Mouse (Mus musculus) cerebellum, postnatal 10 days (tissue): ENCODE results near the gene Pthlh.
"Not testable (repeated sequence)": the region's sequence is repeated elsewhere in the genome, so short reads cannot be mapped to it uniquely, and the experiment has no call there.

Source experiments
- DNase-seq, 2 experiments: peaks; one replicate each; pipeline ENCODE4 v3.0.0; 2021; ENCODE audit warnings: mixed read lengths in 2 of 2

Pthlh gene

GRCm38 (mm10) chr6:147263587-147264565, at the start of gene Pthlh:
TSS of gene Pthlh (minus strand) at chr6:147264183.
- peak; percentile 52 to 69 for DNase-seq

- DNase-seq, result no peak
Measured at GRCm38 (mm10) chr6:147313331-147313730, 49.3 kb upstream of the Pthlh start.

- DNase-seq, result no peak
Measured at GRCm38 (mm10) chr6:147310435-147310978, 46.5 kb upstream of the Pthlh start.

DNA sequence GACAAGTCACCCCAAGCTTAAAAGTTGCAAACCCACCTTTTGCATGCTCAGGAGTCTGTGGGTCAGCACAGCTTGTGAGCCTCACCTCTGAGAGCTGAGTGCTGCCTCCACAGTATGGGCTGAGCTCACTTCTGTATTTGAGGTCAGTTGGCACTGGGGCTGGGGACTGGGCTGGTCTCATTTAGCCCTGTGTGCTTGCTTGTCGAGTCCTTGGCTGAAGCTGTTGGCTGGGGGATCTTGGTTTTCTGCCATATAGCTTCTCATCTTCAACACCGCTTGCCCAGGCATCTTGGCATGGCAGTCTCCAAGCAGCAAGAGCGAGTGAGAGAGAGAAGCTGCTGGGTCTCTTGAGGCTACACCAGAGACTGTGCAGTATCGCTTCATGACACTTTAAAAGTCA, 46.1 kb upstream of the Pthlh start:
- peak; percentile 85 to 86 for DNase-seq

GRCm38 (mm10) chr6:147304236-147304635, 40.3 kb upstream of the Pthlh start:
- not testable (repeated sequence) for DNase-seq

- DNase-seq, result no peak
Measured at GRCm38 (mm10) chr6:147299607-147300006, 35.6 kb upstream of the Pthlh start.

DNA sequence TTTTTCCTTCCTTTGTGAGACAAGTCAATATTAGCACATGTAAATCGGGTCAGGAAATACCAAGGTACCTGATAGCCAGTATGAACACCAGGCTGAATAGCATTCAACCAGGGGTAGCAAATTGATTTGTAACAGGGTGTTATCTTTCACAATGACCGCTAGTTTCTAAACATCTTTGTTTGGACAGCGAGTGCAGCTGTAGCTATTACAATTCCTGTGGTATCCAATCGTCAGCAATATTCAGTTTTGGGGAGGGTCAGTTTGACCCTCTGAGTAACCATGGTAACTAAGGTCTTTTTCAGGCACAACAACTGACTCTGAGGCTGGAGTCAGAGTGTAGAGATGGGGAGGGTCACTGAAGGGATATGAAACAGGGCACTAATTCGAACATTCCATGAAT, 15.3 kb upstream of the Pthlh start:
- no peak for DNase-seq

DNA sequence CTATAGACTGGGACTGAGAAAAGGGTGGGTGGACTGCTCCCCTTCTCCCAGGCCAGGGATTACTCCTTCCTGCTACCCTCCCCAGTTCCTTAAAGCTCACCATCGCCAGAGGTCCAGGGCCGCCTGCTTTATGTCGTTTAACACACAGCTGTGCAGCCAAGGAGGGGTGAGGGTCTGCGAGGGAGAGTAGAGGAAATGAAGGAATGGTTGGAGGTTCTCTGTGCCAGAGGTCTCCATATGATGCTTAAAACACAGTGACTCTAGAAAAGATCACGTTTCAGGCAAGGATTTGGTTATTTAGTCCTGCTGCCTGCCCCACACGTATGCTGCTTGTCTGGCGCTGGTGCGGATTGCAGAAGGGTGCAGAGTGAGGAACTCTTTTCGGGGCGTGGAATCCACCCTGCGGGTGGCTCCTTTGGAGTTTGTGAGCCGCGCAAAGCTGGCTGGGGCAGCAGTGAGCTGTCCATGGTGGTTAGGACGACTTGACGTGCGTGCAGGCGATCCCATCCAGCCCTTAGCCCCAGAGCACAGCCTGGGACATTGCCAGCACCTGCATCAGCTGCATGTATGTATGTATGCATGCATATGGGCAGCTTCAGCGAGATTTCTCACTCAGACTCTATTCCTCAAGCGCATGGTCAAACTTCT, 4.3 kb upstream of the Pthlh start:
- DNase-seq, result no peak

GRCm38 (mm10) chr6:147266466-147266865, 2.5 kb upstream of the Pthlh start:
- DNase-seq, result no peak

DNA sequence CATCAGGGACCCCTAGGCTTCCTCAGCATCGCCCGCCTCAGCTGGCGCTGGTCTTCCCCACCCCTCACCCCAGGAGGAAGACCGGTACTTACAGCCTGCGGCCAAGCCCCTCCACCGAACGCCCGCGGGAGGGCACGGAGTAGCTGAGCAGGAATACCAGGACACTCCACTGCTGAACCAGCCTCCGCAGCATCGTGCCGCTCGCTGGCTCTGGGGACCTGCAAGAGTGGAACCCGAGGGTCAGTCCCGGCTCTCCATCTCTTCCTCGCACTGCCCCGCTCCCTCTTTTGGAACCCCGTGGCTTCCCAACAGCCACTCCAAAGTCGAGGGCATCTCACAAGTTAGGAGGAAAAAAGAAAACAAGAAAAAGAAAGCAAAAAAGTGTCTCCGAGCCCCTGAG, 805 bp downstream of the Pthlh start:
- DNase-seq, result peak; percentile 29 to 43

DNA sequence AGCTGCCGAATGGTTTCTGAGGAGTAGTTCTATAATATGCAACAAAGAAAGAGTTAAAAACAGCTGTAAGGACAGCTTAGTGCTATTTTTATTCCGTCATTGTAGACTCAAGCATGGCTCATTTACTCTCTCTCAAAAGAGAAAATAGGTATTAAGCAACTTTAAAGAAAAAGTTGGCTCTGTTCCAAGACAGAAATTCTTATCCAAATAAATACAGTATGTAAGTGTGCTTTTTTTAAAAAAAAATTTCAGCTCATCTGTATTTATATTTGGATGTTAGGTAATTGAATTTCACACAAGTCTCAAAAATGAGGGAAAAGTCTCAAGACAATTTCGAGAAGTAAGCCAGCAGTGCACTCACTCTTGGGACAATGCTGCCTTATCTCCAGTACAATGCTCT, 2.4 kb downstream of the Pthlh start:
- DNase-seq, result no peak

- no peak for DNase-seq
Measured at GRCm38 (mm10) chr6:147260766-147261165, 3.2 kb downstream of the Pthlh start.

DNA sequence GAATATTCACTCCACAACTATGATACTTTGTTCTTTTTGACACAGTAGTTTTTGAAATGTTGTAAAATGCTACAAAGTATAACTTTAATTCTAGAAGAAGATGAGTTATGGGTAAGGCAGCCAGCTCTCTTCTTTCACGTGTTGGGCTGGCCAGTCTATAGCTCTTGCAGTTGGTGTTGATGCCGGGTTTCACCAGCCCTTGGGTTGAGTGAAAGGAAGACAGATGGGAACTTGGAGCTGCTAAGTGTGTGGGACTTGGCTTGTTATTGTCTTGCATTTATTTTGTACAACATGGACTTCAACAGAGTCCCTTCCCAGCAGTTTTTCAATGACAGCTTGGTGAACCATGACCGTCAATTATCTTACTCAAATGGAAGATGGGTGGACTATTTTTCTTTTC, 16.2 kb downstream of the Pthlh start:
- DNase-seq, result no peak

DNA sequence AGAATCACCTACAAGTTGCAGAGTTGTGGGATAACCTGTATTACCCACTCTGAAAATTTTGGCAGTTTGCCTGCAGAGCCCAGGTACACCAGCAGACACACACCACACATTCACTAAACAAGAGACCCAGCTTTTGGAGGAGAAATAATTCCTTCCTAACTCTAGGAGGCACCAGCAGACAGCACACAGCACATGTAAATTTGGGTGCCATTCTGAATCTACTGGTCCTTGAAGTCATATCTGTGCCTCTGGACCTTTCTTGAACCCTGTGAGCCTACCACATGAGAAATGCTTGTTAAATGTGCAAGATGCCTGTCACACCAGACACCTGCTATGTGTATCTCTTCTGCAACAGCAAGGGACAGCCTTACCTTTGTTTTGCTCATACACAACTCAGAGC, 19.7 kb downstream of the Pthlh start:
- DNase-seq, result no peak

DNA sequence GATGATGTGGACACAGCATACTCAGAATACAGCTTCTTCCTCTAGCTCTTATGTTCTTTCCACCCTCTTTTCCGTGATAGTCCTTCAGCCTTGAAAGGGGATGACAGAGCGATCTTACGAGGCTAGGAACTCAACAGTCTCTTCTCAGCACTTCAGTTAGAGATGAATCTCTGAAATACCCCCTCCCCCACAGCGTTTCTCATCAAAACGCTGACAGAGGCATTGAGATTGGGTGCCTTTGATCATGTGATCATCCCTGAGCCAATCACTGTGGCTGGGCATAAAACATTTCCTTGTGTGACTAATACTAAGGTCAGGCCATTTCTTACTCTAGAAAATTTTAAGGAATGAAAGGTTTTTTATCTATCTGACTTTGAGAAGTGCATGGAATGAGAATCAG, 20.3 kb downstream of the Pthlh start:
- DNase-seq, result peak; percentile 31 to 40

DNA sequence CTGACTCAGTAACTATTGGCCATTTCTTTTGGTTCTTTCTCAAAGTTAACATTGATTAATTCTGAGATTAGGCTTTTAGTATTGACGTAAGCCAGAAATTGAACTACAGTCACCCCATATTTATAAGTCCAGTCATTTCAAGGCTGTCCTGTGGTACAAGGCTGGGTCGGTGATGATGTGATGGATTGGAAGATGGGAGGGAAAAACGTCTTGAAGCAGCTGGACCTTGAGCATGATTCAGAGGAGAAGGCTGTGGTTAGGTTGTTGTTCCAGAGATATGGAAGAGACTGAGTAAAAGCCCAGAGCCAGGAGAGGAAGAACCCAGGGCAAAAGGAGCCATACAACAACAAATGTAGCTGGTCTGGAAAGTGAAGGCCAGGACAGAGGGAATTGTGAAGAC, 22.4 kb downstream of the Pthlh start:
- no peak for DNase-seq

- DNase-seq, result peak; percentile 80 to 84
Measured at GRCm38 (mm10) chr6:147240203-147240804, 23.7 kb downstream of the Pthlh start.

DNA sequence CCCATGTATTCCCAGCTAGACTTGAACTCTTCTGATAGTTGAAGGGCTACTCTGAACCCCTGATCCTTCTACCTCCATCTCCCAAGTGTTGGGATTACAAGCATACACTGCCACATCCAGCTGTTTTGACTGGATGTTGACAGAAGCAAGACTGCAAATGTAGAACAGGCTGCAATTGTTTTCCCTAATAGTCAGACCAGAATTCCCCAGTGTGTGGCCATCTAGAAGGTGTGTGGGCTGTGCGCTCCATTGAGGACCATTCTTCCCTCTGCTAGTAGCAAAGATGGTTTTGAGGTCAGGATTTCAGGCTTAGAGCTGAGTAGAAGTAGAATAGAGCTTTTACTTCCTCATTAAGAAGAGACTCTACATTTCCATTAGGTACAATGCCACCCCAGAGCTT, 37.3 kb downstream of the Pthlh start:
- DNase-seq, result no peak

DNA sequence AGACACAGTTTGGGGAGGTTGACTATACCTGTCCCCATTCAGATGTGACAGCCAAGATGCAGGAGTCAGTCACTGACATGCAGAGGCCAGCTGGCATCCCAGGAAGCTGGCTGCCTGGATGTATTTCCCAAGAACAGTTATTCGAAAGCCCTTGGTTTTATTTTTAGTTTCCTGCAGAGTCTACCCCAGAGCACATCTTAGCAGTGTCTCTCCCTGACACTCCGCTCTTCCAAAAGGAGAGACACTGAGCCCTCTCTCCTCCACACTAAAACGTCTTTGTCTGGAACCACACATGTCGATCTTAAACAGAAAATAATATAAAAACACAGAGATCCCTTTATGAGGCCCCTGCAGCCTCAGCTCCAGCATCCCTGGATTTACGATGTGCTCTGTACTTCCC, 44.9 kb downstream of the Pthlh start:
- DNase-seq, result no peak

- DNase-seq, result no peak
Measured at GRCm38 (mm10) chr6:147216156-147216555, 47.8 kb downstream of the Pthlh start.

- DNase-seq, result no peak
Measured at GRCm38 (mm10) chr6:147207821-147208330, 56.1 kb downstream of the Pthlh start.
